Mouse (Mus musculus): ENCODE data around the gene Cd46.

DNA sequence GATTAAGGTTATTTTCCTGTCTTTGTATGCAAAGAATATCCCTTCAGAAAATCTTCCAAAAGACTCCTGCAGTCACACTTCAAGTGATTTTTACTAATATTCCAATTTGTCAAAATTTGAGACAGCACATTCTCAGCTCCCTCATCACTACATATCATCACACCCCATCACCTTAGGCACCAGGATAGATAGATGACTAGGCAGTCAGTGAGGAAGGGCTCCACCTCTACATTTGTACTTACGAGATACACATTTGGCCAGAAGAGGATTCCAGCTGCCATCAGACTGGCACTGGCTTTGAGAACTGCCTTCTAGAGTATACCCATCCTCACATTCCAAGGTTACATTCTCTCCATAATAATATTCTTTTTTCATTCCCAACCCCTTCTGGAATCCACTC lies 22.4 kb upstream of the Cd46 start:
- TF ChIP-seq GABPA (IDR thresholded peaks at IDR 0.05; ENCODE audit: low read depth, low read length) = no peak
- TF ChIP-seq POLR2A (IDR thresholded peaks at IDR 0.05; ENCODE audit: control insufficient read depth in 1 of 2, insufficient read depth in 1 of 2, low read depth in 1 of 2, low read length in 2 of 2, poor library complexity in 1 of 2) = no peak
- no peak for TF ChIP-seq EP300 (IDR thresholded peaks at IDR 0.05; ENCODE audit: low read depth in 1 of 2, low read length in 2 of 2)
- no peak for TF ChIP-seq JUND (IDR thresholded peaks at IDR 0.05; ENCODE audit: low read depth, low read length)
- no peak for TF ChIP-seq ZC3H11A (IDR thresholded peaks at IDR 0.05; ENCODE audit: low read depth, low read length)
- TF ChIP-seq CTCF (IDR thresholded peaks at IDR 0.05 in 2 of 3, conservative IDR thresholded peaks at IDR 0.05 in 1 of 3; ENCODE audit: control insufficient read depth in 1 of 3, insufficient read depth in 1 of 3, low read depth in 2 of 3, low read length in 3 of 3, poor library complexity in 1 of 3, severe bottlenecking in 1 of 3) = no peak
- TF ChIP-seq GATA1 (IDR thresholded peaks at IDR 0.05; ENCODE audit: low read depth, low read length) = peak; percentile 27; the same call in 1 of the 2 replicates

Measured in MEL (cell line).